Mouse (Mus musculus) E14TG2a.4 (cell line): ENCODE measurements around the gene Rasa2.

Source experiments
- CTCF ChIP-seq: conservative IDR thresholded peaks from 2 replicates; pipeline ENCODE4 v1.5.1; 2014; ENCODE audit warnings: low read length
- NANOG ChIP-seq: IDR thresholded peaks from 2 replicates; pipeline ENCODE4 v1.6.1; 2014; ENCODE audit warnings: borderline replicate concordance, low read length, mixed read lengths

GRCm38 (mm10) chr9:96627042-96627441 is 4.4 kb downstream of the Rasa2 start:
- TF ChIP-seq CTCF, result no peak
- no peak for TF ChIP-seq NANOG
